Mouse (Mus musculus) bone marrow macrophage, adult 2 months (primary cell): ENCODE measurements around the gene Sbno2. TPM values are rescaled to one million over a fixed set of nuclear protein-coding genes. Genes with fewer than 3 reads are reported as not detected.

Experiments
- H3K27ac ChIP-seq: 2 replicates; pipeline ENCODE4 v1.5.1; 2012; ENCODE audit warnings: low read depth, low read length; ENCODE audit not compliant: insufficient read depth
- H3K4me1 ChIP-seq: 2 replicates; pipeline ENCODE4 v1.6.1; 2012; ENCODE audit warnings: low read length; ENCODE audit not compliant: control insufficient read depth, insufficient read depth
- H3K4me3 ChIP-seq: 2 replicates; pipeline ENCODE4 v1.5.1; 2012; ENCODE audit warnings: mild to moderate bottlenecking, low read length, moderate library complexity; ENCODE audit not compliant: insufficient read depth
- CTCF ChIP-seq: IDR thresholded peaks from 2 replicates; pipeline ENCODE4 v1.5.1; 2012; ENCODE audit warnings: low read depth, mild to moderate bottlenecking, low read length, moderate library complexity
- POLR2A ChIP-seq: IDR thresholded peaks from 2 replicates; pipeline ENCODE4 v1.6.1; 2012; ENCODE audit warnings: mild to moderate bottlenecking, low read depth, low read length, borderline replicate concordance
- polyA plus RNA-seq: library from polyadenylated mRNA; stranded (reverse); fragments of >200 nt; gene quantifications from 2 replicates; pipeline ENCODE4 v1.2.4, GENCODE M21; 2012; ENCODE audit not compliant: missing spikeins, insufficient read depth, insufficient read length

Gene Sbno2
- polyA plus RNA-seq, 1 experiment, result 54.5 TPM

DNA sequence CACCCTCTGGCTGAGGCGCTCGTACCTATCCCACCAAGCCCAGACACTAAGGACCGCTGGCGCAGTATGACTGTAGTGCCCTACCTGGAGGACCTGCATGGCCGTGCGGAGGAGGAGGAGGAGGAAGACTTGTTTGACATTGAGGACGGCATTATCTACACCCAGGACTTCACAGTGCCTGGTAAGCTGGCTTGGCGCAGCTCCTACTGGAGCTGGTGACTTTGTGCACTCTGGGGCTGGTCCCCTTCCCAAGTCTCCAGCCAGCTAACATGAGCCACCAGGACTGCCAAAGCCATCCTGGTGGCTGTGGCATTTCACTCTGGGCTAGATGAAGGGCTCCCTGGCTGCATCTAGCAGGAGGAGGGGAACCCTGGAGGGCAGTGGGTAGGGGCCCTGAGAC lies 22.5 kb upstream of the Sbno2 start:
- Histone ChIP-seq H3K27ac (no peak overlapping the region), H3K4me1 (no peaks in the 10 kb centered on the region; the same call in 1 of the 2 replicates), H3K4me3 (no peak overlapping the region)
- TF ChIP-seq CTCF (no peak), POLR2A (no peak)

DNA sequence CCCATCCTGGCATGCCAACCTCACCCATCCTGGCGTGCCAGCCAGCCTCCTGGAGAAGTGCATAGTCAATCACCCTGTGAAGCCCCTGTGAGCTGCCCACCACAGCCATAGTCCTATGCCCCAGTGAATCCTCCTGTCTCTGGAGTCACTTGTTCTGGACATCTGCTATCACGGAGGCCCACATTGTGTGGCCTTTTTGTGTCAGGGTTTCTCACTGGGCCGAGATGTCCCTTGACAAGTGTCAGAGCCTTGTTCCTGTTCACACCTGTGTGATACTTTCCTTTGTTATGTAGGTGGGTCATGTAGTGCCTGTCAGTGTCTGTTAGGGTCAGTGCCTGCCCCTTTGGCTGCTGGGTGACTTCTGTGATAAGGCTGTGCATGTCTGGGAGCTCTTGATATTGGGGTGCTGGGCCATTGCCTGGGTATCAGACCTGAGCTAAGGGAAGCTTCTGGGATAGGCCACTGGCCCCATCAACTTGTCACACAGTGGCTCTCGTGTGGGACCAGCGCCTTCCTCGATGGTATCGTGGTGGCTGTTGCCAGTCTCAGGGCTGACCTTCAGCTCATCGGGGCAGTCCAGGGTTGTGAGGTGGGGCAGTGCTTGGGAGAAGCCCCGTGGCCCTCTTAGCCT lies 18.7 kb upstream of the Sbno2 start:
- no peak for TF ChIP-seq POLR2A
- TF ChIP-seq CTCF, result no peak
- H3K4me1 ChIP-seq, result peaks cover 13% of the 10 kb centered on the region
- no peak overlapping the region for H3K4me3 ChIP-seq
- no peak overlapping the region for H3K27ac ChIP-seq

DNA sequence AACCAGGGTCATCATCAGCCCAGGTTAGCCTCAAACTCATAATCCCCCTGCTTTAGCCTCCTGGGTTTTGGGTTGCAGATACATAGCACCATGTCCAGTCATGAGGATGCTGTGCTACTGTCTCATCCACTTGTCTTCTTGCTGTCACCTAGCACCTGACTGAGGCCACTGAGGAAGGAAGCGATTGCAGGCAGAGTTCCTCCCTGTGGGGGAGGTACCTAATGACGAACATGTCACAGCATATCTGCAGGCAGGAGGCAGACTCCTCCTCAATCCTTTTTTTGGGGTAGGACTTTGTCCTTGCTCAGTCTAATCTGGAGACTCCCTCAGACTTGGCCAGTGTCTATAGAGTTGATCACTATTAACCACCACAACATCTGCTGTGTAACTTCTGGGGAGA lies 16.3 kb upstream of the Sbno2 start:
- H3K4me1 ChIP-seq, result peaks cover 18% of the 10 kb centered on the region
- no peak overlapping the region for H3K4me3 ChIP-seq
- H3K27ac ChIP-seq, result no peak overlapping the region
- TF ChIP-seq POLR2A, result no peak
- TF ChIP-seq CTCF, result no peak

DNA sequence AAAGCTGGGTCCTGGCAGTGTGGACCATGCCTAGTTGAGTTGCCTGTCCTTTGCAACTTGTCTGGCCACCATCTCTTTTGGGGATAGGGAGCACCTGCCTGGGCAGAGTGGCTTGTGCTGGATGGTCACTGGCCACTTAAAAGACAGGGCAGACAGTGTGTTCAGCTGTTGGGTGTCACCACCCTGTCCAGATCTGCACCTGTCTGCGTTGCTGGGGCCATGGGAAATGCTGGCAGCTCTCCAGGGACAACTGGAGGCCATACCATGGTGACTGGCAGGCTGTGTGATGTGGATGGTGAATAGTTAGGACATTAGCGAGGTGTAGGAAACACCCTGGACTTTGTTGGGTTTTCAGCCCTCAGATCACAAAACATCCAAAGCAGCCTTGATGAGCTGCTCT lies 14.8 kb upstream of the Sbno2 start:
- TF ChIP-seq CTCF (no peak), POLR2A (no peak)
- Histone ChIP-seq H3K4me1 (peaks cover 18% of the 10 kb centered on the region), H3K4me3 (no peak overlapping the region), H3K27ac (no peak overlapping the region)

DNA sequence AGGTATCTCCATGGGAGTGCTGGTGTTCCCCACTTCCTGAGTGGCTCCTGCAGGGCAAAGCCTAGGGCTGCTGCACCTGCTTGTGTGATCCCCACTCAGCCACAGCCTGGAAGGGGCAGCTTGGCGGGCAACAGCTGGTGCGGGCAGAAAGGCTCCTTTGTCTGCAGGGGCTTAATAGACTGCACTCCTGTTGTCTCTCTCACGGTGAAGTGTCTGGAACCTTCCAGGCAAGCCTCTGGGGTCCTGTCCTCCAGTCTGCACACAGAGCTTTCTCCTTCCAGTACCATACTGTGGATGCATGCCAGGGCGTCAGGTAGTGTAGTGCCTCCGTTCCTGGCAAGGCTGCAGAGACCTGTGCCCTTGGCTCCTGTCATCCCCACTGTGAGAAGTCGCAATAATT lies 13.2 kb upstream of the Sbno2 start:
- TF ChIP-seq CTCF (no peak), POLR2A (no peak)
- H3K4me3 ChIP-seq, result peak overlapping the region; percentile 99
- peaks cover 22% of the 10 kb centered on the region for H3K4me1 ChIP-seq
- H3K27ac ChIP-seq, result no peak overlapping the region

DNA sequence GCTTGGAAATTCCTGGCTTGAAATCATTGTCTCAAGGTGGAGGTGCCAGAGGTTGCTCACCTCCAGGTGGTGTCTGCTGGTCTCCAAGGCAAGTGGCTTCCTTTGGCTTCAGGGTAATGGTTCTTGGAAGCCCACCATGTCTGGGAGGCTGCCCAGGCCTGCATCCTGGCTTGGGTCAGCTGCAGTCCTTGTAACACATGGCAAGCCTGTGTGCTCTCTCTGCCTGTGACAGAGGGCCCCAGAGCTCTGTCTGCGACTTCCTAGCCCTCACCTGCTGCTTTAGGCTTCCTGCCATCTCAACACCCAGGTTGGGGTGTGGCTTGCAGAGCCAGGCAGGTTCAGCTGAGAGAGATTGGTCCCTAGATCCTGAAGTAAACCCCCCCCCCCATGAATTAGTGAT lies 12.4 kb upstream of the Sbno2 start:
- peak overlapping the region; percentile 99 for H3K4me3 ChIP-seq
- H3K27ac ChIP-seq, result no peak overlapping the region
- peaks cover 22% of the 10 kb centered on the region for H3K4me1 ChIP-seq
- TF ChIP-seq POLR2A (no peak), CTCF (no peak)

DNA sequence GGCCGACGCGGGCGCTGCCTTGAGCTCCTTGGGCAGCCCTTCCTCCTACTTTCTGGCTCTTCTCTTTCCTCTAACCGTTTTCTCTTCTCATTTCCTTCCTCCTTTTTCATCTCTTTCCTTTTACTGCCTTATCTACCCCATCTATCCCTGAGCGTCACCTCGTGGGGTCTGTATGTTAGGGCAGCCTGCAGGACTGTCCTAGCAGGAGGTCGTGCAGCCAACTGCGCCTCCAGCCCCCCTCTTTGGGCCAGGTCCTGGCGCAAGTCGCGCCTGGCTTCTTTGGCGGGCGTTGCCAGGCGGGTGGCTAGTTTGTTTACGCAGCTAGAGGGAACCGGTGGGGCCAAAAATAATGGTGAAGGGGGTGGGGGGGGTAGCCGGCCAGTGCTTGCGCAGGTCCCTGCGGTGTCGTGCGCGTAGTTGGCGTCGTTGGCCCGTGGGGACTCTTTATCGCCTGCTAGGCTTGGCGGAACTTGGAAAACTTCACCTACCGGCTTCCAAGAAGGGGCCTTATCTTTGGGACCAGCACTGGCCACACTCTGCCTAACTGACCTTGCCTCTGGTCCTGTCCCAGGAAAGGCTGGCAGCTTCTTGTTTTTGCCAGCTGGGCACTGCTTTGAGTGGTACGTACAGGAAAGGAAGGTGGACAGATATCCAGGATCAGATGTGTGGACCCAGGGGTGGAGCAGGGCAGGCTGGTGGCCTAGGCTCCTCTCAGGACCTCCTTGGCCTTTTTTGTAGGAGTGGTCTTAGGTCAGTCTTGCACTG lies 11.7 kb upstream of the Sbno2 start:
- no peak for TF ChIP-seq POLR2A
- TF ChIP-seq CTCF, result no peak
- Histone ChIP-seq H3K4me1 (peaks cover 22% of the 10 kb centered on the region), H3K4me3 (peak overlapping the region; percentile 99), H3K27ac (peak overlapping the region; percentile 54)

DNA sequence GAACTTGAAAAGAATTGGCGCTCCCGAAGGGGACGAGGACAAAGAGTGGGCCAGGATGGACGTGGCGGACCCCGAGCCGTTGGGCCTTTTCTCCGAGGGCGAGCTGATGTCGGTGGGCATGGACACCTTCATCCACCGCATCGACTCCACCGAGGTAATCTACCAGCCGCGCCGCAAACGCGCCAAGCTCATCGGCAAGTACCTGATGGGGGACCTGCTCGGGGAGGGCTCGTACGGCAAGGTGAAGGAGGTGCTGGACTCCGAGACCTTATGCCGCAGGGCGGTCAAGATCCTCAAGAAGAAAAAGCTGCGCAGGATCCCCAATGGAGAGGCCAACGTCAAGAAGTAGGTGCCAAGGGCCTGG lies 11.2 kb upstream of the Sbno2 start:
- H3K27ac ChIP-seq, result peak overlapping the region; percentile 54
- no peak for TF ChIP-seq CTCF
- peaks cover 20% of the 10 kb centered on the region for H3K4me1 ChIP-seq
- H3K4me3 ChIP-seq, result peak overlapping the region; percentile 99

DNA sequence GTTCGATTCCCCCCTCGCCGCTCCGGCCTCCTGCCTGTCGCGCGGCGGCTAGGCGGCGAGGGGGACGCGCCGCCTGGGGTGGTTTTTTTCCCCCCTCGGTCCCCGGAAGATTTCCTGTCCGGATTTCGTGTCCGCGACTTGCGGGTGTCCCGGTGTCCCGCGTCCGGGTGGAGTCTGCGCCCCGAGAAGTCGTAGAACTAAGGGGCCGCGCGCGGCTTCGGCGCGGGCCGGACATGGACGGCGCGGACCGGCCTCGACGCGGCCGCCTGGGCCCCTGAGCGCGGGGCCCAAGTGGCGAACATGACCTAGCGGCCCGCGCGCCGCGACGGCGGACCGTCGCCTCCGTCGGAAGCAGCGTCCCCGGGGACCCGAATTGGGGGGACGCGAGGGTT lies 10.6 kb upstream of the Sbno2 start:
- no peak for TF ChIP-seq POLR2A
- TF ChIP-seq CTCF, result no peak
- Histone ChIP-seq H3K4me3 (peak overlapping the region; percentile 99), H3K27ac (peak overlapping the region; percentile 54), H3K4me1 (peaks cover 19% of the 10 kb centered on the region)

DNA sequence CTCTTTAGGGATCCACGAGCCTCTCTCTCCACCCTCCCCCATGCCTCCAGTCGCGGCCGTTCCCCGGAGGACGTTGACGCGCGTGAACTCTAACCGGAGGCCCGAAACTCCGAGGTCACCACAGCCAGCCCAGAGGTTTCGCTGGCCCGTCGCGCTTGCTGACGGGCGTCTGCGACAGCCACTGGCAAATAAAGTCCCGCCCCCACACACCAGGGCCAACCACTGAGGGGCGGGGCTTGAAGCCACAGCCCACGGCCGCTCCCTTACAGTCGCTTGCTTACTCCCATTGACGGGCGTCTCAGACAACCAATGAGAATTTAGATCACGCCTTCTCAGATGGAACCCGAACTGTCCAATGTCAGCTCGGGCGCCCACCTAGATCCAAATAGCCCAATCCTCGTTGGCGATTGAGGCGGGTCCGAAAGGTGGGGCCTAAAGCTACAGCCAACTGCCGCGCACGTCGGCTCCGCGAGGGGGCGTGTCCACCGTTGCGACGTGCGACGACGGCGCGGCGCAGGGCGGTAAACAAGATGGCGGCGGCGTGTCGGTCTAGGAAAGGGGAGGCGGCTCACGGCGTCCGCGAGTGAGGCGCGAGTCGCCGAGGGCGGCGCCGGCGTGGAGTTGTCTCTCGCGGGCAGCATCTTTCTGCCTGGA lies 10.0 kb upstream of the Sbno2 start, which contains the start of gene Stk11:
Gene Stk11 (plus strand): TSS at position 514 of the 654 bp plus-strand sequence.
- Histone ChIP-seq H3K27ac (peak within 1 kb of the TSS; percentile 79), H3K4me1 (peaks cover 16% of the 10 kb centered on the region), H3K4me3 (peak within 1 kb of the TSS; percentile 99)
- TF ChIP-seq POLR2A, result no peak
- TF ChIP-seq CTCF, result no peak
